Mouse (Mus musculus): ENCODE measurements around the gene Tcp10b. TPM values are rescaled to one million over a fixed set of nuclear protein-coding genes. Genes with fewer than 3 reads are reported as not detected.

Tcp10b gene
- 0.52 and 0.55 TPM in 2 replicates for polyA plus RNA-seq (2015; fragmentation: Nextera tagmentation; extraction: Ambion mirVana)

DNA sequence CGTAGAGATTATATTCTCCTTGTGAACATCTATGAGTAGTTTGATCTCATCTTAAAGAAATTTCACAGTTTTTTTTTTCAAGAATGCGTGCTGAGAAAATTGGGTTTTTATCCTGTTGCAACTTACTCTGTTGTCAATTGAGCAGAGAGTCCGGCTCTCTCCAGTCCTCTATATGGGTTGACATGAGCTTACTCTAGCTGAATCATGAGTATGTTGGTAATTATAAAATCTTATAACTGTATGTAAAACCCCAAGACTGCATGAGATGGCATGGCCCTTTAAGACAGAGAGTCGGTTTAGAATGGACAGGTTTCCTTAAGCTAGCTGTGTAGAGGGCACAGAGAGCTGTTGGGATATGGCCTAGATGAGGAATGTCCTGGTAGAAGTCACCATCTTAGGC, at the start of gene Tcp10b:
Gene Tcp10b, plus strand, starts transcription at position 301 of the 400 bp plus-strand sequence.

DNA sequence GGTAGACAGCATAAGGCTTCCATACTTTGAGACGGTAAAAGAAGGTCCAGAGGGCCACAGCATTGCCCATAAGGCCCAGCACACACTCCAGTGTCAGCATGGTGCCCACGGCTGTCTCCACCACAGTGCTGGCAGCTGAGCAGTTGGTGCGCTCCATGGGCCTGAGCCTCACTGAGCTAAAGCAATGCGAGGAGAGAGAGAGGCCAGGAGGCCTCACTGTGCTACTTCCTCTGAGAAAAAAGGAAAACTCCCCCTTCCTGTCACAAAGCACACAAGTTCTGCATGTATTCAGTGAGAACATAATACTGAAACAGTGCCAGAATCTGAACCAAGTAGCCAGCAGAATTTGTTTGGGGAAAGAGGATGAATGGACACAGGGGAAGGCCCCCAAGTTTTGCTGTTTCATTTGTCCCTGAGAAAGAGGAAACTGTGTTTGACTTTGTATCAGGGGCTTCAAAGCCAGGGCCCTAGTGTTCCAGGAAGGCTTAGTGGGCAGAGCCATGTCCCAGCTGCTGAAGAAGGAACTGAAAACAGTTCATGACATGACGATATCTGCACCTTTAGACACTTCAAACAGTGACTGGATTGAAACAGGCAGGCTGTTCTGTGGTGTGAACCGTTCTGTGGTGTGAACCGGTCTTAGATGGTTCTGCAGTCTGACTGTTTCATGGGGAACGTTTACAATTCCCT, 8.6 kb upstream of the Tcp10b start, which contains the start of gene Gpr31b:
Gene Gpr31b, minus strand, starts transcription at position 173 of the 690 bp plus-strand sequence.

DNA sequence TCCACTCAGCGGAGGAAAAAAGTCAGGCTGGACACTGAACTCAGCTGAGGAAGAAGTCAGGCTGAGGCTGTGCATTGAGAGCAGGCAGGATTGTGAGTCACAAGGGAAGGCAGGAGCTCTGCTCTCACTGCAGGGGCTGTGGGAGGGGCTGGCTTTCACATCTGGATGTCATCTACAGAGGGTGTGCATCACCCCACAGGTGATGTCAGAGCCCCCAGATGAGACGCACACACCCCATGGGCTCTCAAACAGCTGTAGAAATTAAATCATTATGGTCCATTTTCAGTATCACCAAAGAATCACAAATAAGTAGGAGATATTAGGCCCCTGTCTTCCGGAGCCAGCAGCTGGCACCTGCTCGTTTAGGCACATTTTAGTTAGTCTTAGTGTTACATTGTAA, 70.8 kb downstream of the Tcp10b start, which contains the start of gene Unc93a:
Gene Unc93a, minus strand, starts transcription at position 101 of the 400 bp plus-strand sequence.

Other genes with a start within 250 kb of the Tcp10b start
- gene Mas1, start 193.0 kb upstream of the Tcp10b start, polyA plus RNA-seq (2015; fragmentation: Nextera tagmentation; extraction: Ambion mirVana): 0.49 and 0.60 TPM in 2 replicates
- gene Mrgprh, start 185.1 kb upstream of the Tcp10b start, polyA plus RNA-seq (2015; fragmentation: Nextera tagmentation; extraction: Ambion mirVana): not detected in 2 replicates
- gene Pnldc1, start 150.9 kb upstream of the Tcp10b start, polyA plus RNA-seq (2015; fragmentation: Nextera tagmentation; extraction: Ambion mirVana): 0.83 and 1.7 TPM in 2 replicates
- 267 and 290 TPM in 2 replicates for gene Tcp1, start 145.4 kb upstream of the Tcp10b start, polyA plus RNA-seq (2015; fragmentation: Nextera tagmentation; extraction: Ambion mirVana)
- 119 and 136 TPM in 2 replicates for gene Mrpl18, start 144.8 kb upstream of the Tcp10b start, polyA plus RNA-seq (2015; fragmentation: Nextera tagmentation; extraction: Ambion mirVana)
- gene Acat3, start 120.5 kb upstream of the Tcp10b start, polyA plus RNA-seq (2015; fragmentation: Nextera tagmentation; extraction: Ambion mirVana): 0.76 and 0.79 TPM in 2 replicates
- 207 and 228 TPM in 2 replicates for gene Acat2, start 100.4 kb upstream of the Tcp10b start, polyA plus RNA-seq (2015; fragmentation: Nextera tagmentation; extraction: Ambion mirVana)
- 103 and 110 TPM in 2 replicates for gene Wtap, start 66.9 kb upstream of the Tcp10b start, polyA plus RNA-seq (2015; fragmentation: Nextera tagmentation; extraction: Ambion mirVana)
- 154 and 159 TPM in 2 replicates for gene Sod2, start 54.3 kb upstream of the Tcp10b start, polyA plus RNA-seq (2015; fragmentation: Nextera tagmentation; extraction: Ambion mirVana)
- 0.18 and 0.33 TPM in 2 replicates for gene Gpr31b, start 8.8 kb upstream of the Tcp10b start, polyA plus RNA-seq (2015; fragmentation: Nextera tagmentation; extraction: Ambion mirVana)
- gene Unc93a, start 70.7 kb downstream of the Tcp10b start, polyA plus RNA-seq (2015; fragmentation: Nextera tagmentation; extraction: Ambion mirVana): 0.08 TPM in 1 of 2 replicates, not detected in the other
- not detected in 2 replicates for gene Smok2a, start 160.1 kb downstream of the Tcp10b start, polyA plus RNA-seq (2015; fragmentation: Nextera tagmentation; extraction: Ambion mirVana)
- gene Smok2b, start 169.2 kb downstream of the Tcp10b start, polyA plus RNA-seq (2015; fragmentation: Nextera tagmentation; extraction: Ambion mirVana): not detected in 2 replicates

All from neural tube, postnatal 0 days (tissue).